Mouse (Mus musculus) retina, postnatal 7 days (tissue): ENCODE results near the gene Aldob.

Experiments used
- DNase-seq: peaks from one replicate; pipeline ENCODE4 v3.0.0-alpha.2; 2012; ENCODE audit warnings: low read depth, low spot score

Aldob gene

DNA sequence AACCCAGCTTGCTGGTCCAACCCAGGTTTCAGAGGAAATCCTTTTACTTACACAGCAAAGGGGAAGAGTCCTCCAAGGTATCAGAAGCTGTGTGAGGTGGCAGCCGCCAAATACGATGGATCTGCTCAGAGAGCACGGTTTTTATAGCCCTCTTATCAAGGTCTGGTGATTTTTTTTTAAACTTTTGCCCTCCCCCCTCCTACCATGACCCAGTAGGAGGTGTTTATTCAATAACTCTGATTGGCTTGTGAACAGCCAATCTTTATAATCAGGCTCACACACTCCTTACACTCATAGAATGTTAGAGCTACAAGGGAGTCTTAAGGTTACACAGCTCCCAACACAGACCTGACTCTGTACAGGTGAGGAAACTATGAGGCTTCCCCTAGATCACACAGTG is at the start of gene Aldob:
Gene Aldob (minus strand): TSS at position 164 of the 400 bp plus-strand sequence.
- no peak for DNase-seq

DNA sequence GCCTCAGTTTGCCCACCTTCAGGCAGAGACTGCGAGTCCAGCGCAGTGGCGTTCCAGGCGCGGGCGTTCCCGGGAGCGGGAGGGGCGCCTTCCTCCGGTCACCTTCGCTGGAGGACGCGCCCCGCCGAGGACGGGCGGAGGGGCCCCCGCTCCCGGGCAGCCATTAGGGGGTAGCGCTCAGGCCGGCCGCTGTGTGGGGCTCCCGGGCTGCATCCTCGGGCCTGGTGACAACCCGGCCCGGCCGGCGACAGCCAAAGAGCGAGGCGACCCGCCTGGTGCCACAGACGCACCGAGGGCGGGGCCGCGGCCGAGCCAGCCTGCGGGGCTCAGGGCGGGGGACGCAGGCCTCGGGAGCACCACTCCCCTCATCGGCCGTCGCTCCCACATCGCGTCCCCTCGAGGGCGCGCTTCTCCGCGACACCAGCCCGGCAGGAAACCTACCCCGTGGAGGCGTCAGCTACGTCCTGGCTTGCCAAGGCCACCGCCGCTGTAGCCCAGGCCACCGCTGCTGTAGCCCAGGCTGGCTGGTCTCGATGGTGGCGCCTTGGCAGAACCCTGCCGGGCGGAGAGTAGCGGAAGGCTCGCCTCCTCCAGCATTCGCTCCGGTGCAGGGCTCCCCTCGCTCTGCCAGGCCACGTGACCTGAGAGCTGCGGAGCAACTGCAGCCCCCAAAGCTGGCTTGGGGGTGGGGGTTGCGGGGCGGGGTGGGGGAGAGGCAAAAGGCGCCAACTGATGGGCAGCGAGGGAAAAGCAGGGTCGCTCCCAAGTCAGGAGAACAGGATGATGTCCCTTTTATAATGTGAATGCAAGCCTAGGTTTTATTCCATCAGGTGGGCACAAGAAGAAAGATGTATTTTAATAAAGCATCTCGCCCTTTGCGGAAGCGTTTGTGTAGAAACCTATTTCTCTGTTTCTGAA is 48.1 kb upstream of the Aldob start, which contains the start of gene Tmem246:
Gene Tmem246 (minus strand): TSS at position 694 of the 918 bp plus-strand sequence.
- DNase-seq, result peak; percentile 49

DNA sequence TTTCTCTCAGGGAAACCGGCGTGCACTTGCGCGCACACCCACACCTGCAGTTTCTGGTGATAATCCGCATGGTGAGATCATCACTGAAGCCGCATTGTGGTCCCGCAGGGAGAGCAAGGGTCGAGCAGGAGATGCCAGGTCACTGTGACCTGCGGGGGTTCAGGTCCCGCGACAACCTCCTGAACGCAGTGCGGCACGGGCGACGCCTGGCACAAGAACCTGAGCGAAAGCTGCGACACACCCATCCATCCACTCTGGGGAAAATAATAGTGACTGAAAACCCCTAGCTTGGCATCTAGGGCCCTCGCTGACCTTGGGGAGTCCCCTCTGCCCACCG is 47.5 kb upstream of the Aldob start:
- DNase-seq, result no peak

DNA sequence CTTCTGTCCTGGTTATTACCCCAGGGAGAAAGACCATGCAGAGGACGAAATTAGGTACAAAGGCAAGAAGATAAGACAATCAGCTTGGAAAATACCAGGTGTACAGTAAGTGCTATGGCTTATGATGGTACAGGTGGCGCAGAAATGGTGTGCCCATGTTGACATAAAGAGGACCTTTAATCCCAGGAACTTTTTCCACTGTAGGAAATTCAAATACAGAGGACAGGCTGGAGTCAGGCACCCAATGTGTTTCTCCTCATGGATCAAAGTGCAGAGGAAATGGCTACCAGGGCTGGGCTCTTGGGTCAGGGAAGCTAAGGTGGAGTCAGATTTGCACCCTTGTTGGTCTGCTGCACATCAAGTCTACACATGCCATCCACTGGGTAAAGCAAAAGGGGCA is 40.8 kb upstream of the Aldob start:
- DNase-seq, result no peak

DNA sequence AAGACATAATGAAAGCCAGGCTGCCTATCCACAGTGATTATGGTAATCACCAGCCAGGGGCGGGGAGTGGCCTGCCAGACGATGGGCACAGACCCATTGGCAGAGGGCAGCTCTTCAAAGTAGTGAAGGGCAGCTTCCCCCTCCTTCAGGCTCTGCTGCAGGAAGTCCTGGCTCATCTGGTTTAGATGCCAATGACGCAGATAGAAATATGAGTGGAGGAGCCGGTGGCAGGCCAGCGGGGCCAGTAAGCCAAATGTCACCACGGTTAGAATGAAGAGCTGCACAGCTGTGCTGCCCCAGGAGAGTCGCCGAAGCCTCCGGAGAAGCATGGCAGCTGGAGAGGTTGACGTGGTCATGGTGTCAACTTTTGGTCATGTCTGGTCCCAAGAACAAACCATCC is 37.5 kb upstream of the Aldob start:
- DNase-seq, result no peak

DNA sequence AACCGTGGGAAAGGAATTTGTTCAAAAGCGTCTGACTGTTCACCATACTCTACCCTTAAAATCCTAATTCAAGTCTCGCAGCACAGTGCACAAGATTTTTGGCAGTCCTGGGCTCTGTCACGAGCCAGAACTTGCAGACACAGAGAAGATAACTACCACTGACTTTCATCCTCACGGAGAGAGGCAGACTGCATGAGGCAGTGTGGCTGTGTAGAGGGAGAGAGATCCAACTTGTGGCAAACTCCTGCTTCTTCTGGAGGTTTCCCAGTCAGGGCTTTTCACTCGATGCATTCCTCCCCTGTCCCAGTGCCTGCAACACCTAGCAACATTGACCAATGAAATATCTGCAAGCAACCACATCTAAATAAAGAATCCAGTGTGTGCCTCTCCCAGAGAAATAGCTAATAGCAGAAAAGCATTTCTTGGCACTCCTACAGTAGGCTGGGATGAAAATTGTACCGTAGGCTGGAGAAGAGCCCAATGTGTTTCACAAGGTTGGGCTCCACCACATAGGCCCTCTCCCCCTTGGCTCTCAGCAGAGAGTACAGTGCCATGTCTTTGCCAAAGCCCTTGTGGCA is 36.3 kb upstream of the Aldob start:
- DNase-seq, result no peak

DNA sequence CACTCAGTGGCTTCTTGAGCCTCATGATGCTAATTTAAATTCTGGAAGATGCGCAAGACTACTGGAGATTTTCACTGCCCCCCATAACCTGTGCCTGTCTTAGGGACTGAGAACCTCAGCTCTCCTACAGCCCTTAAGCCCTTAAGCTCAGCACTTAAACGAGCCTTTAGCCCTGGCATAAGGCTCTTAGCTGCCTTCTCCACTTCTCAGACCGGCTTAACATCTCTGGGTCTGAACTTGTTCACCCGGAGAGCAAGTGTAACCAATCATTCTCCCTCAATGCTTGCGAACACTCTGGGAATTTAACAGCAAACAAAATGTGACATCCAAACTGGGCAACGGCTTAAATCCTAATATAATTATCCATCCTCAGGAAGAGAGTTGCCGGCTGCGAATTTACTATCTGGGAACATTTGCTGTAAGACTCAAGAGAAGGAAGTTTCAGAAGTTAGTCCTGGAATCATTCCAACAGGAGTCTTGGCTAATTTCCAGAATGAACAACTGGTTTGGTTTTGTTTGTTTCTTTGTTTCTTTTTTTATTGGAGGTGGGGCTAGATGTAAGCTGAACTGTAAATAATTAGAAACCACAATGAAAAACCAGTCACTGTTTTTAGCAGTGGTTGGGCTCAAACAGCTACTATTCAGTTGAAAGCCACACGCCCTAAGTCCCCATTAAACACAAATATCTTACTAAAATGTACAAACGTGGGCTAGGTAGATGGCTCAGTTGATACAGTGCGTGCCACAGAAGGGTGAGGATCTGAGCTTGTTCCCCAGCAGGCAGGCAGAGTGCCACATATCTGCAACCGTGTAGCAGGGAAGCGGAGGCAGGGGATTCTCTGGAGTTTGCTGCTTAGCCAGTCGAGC is 34.9 kb upstream of the Aldob start:
- DNase-seq, result no peak

DNA sequence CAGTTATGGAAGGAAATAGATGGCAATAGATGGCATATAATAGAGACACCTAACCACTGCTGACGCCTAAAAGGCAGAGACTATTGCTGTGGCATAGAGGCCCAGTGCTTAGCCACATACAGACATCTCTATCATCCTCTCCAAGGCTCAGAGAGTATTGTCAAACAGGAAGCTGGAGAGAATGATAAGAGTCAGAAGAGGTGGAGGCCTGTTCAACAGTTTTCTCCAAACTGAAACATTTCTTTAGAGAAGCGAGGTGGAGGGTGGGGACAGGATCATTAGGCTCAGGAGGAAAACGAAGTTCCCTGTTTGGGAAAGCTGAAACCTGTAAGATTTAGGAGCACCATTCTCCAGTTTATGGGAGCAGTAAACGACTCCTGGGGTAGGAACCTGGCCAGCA is 31.9 kb upstream of the Aldob start:
- DNase-seq, result no peak

DNA sequence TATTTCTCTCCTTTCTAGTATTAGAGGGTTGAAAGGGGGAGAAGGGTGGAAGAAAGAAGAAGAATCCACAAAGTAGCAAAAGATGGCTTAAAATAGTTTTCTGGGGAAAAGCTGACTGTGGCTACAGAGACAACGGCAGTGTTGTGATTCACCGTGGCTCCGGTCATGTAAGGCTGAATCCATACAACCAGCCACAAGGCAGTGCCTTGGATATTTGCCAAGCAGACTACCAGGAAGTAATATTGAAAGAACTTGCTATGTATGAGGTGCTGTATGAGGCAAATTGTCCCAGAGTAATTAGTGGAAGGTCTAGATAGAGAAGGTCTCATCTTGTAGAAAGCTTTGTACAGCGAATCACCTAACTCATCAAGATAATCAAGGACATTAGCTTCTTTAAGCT is 22.8 kb upstream of the Aldob start:
- DNase-seq, result no peak

DNA sequence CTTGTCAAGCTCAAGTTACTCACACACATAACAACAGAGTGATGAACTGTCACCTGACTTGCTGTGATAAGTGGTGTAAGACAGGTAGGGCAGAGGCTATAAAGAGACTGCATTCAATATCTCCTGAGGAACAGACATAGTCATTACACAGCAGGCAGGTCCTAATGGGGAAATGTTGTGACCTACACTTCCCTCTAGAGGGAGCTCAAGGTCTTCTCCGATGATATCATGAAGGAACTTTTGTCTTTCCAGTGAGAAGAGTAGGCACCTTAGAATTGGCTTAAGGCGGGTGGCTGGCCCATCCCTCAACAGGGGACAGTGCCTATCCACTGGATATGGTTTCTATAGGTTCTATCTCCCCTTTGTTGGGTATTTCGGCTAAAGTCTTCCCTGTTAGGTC is 18.3 kb upstream of the Aldob start:
- peak; percentile 64 for DNase-seq

DNA sequence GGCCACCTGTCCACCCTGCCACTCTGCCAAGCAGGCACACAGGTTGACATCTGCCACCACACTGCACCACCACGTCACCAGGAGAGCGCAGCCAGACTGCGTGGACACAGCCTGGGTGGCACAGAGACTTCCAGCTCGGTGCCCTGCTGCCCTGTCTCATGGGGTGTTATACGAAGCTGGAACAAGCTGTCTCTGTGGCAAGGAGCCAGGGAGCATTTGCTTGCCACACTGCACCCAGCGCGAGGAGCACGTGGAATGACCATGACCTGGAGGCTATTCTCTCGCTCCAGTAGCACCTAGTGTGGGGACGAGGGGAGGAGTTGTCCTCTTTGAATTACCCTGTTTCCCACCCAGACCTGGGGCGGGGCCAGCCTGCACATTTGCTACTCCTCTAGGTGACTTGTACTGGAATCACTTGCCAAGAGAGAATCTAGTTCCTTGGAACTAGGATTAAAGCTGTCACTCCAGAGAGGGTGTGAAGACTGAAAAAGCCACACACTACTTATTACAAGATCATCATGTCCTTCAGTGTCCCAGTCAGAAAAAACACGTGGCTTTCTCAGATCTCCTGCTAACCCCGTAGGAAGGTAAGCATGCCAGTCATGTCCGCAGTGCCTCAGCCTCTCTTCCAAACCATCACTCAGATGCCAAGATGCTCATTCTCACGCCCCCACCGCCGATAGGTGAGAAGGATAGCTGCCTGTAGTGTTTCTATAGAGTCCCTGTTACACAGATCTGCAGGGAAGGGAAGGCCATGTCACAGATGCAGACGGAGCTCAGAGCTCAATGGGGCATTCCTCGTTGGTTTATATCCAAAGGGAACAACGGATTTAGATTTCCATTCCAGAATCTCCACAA is 10.8 kb upstream of the Aldob start:
- peak; percentile 31 for DNase-seq

DNA sequence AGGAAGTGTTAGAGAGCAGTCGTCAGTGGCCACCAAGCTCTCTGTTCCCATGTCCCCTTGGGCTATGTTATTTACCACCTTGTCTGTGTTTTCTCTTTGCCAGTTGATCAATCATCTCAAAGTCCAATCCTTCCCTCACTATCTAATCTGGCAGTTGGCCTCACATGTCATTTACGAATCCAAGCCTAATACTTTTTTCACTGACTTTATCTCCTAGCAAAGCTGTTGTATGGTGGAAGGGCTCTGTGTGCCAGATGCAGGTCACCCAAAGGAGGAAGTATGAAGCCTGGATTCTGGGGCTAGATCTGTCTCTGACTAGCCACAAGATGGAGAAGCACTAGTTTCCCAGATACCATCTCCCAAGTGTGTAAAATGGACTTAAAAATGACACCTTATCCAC is 8.8 kb upstream of the Aldob start:
- DNase-seq, result no peak

DNA sequence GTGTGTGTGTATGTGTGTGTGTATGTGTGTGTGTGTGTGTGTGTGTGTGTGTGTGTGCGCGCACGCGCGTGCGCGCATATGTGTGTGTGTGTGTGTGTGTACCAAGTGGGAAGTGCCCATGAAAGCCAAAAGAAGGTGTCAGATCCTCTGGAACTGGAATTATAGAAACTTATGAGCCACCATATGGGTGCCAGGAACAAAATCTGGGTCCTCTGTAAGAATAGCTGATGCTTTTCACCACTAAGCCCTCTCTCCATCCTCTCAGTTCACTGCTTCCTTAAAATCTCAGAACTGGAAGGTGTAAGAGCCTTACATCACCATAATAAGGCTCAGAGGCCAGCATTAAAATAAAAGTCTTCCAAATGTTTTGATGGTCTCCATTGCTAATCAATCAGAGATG is 8.0 kb upstream of the Aldob start:
- no peak for DNase-seq

DNA sequence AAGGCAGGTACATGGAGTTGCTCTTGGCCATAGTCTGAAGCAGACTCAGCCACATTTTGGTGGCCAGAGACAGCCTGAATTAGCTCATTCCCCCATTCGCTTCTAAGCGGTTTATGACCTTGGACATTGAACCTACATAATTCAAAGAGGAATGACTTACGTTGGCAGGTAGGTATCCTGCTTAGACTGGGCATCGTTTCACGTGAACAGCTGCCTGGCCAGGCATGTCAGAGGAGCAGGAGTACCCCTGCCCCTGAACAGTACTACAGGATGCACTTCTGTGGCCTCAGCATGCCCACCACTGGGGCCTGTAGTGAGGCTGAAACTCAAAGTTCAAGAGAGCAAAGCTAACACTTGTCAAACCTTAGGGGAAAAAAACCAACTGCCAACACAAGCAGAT is 4.0 kb upstream of the Aldob start:
- DNase-seq, result no peak

DNA sequence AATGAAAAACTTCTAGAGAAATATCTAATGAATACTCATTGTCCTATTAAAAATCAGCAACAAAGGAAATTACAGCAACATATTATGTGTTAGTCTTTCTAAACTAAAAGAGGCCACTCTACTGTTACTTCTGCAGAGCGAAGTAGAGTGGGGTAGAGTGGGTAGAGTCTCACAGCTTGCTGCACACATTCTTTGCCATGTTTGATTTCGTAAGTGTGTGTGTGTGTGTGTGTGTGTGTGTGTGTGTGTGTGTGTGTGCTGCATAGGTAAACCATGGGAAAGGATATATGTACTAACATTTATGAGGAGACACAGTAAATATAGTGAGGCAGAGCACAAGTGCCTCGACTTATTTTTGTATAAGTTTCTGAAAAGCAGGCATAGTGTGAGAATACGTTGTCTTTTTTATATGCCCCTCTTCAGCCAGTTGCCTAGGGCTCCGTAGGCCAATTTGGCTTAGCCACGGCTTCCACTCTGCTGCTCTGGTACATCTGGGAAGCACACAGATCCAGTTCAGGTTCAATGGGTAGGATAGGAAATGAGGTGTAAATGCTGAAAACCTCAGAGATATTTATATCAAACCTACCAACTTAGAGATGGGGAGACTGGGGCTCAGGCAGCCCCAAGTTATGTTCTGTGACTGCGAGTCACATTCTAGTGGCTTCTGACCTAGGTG is 1.7 kb downstream of the Aldob start:
- no peak for DNase-seq

DNA sequence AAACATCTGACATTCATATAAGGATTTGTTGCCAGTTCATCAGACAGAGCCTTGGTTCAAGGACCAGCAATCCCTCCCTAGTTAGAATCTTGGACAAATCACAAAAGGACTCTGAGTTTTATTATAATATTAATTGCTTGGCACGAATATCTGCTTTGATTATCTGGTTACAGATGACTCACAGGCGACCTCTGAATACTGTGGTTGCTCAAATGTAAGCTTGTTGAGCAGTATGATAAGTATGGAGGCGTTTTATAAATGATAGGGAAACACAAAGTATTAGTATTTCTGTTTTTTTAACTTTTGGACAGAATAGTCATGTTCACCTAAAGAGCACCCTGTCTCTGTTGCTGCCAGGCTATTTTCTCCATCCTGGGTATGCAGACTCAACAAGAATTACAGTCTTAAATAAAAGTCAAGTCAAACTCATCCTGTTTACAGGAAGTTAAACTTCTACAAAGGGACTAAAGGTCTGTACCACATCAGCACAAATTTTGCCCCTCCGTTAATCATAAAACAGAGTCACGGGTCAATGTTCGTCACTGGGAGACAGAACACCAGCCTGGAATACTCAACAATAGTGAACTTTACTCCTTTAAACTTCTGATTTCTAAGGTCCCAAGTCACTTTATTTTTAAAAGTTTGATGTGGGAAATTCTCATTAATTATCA is 2.3 kb downstream of the Aldob start:
- no peak for DNase-seq

DNA sequence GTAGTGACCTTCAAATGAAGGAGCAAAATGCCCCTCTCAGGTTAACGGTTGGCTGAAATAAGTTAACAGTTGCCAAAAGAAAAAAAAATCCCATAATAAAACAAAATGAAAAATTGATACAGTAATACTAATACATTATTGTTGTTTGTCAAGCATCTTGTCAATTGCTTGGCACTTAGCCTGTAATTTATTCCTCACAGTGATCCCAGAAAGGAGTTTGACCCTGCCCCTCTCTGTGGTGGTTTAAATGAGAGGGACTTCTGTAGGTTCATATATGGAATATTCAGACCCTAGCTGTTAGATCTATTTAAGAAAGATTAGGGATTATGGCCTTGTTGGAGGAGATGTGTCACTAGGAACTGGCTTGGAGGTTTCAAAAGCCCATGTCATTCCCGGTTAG is 3.3 kb downstream of the Aldob start:
- DNase-seq, result no peak

DNA sequence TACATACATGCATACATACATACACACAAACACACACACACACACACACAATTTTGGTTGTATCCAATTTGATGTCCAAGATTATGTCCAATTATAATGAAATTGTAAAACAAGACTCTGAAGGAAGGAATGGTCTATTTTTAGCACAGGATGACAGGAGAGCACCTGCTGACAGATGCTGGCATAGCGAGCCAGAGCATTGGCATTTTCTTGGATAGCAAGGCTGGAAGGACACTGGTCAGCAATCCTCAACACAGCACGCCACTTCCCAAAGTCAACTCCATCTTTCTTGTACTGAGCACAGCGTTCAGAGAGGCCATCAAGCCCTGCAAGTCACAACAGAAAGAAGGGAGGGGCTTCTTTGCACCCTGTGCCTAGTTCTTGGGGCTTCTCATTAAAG is 8.4 kb downstream of the Aldob start:
- DNase-seq, result no peak

DNA sequence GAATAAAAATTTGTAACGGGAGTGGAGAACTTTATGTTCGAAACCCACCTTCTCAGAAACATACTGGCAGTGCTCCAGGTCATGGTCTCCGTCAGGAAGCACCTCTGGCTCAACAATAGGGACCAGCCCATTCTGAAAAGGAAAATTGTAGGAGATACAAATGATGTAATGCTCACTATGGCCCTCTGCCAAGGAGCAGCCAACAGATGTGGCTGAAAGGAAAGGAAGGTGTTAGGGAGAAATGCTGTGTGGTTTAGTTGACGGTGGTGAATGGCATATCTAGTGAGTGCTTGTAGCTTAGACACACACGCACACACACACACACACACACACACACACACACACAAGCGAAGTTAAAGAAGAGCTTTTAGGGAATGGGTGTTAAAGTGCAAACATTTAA is 9.7 kb downstream of the Aldob start:
- no peak for DNase-seq

DNA sequence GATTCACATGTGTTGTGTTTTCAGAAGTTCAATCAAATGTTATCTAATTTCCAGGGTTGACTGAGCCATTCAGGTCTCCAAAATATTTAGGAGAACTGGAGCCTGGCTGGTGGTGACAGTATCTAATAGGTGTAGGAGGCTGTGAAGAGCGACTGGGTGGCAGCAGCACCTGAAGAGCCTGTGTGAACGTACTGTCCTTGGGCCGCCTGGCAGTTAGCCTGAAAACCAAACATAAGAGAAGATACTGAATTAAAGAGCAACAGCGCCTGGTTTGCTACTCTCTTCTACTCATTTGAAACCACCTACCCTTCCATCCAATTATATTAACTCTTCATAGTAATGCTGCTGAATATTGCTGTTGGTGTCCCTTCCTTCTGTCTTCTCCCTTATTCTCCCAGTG is 12.7 kb downstream of the Aldob start:
- DNase-seq, result no peak
